Mouse (Mus musculus): ENCODE measurements around the gene Olfr1129. TPM values are rescaled to one million over a fixed set of nuclear protein-coding genes. Genes with fewer than 3 reads are reported as not detected.
"Not testable (repeated sequence)": the region's sequence is repeated elsewhere in the genome, so short reads cannot be mapped to it uniquely, and the experiment has no call there.

The Olfr1129 gene
- polyA plus RNA-seq (2014; fragmentation: Nextera tagmentation; extraction: Ambion mirVana) = not detected in 2 replicates

- not testable (repeated sequence) for H3K36me3 ChIP-seq (ENCODE audit: control insufficient read depth, insufficient read depth, low read length); H3K27me3 ChIP-seq (ENCODE audit: control insufficient read depth, insufficient read depth, low read length); H3K4me2 ChIP-seq (ENCODE audit: low read length); H3K4me3 ChIP-seq (replicated peaks; ENCODE audit: low read depth, low read length); DNase-seq; H3K9me3 ChIP-seq (ENCODE audit: control insufficient read depth, low read length); ATAC-seq (ENCODE audit: low FRiP score, low TSS enrichment); H3K27ac ChIP-seq (replicated peaks; ENCODE audit: low read depth, low read length); H3K9ac ChIP-seq (replicated peaks; ENCODE audit: low read length); H3K4me1 ChIP-seq (ENCODE audit: control insufficient read depth, insufficient read depth, low read length)
- WGBS = 75% methylated on average over 1 of the region's 1 CpGs
Measured at GRCm38 (mm10) chr2:87573602-87574001, at the start of gene Olfr1129. Gene Olfr1129, plus strand, starts transcription at chr2:87573902.

- peak overlapping the region; percentile 51 for H3K4me2 ChIP-seq (ENCODE audit: low read length)
- WGBS = 24% methylated on average over 38 of the region's 39 CpGs
- H3K27me3 ChIP-seq (ENCODE audit: control insufficient read depth, insufficient read depth, low read length); H3K9ac ChIP-seq (replicated peaks; ENCODE audit: low read length); H3K36me3 ChIP-seq (ENCODE audit: control insufficient read depth, insufficient read depth, low read length); H3K9me3 ChIP-seq (ENCODE audit: control insufficient read depth, low read length); H3K27ac ChIP-seq (replicated peaks; ENCODE audit: low read depth, low read length); H3K4me1 ChIP-seq (ENCODE audit: control insufficient read depth, insufficient read depth, low read length): not testable (repeated sequence)
- peak; percentile 64 for DNase-seq
- H3K4me3 ChIP-seq (replicated peaks; ENCODE audit: low read depth, low read length) = peak overlapping the region; percentile 27
- ATAC-seq (ENCODE audit: low FRiP score, low TSS enrichment) = peak; percentile 75; the same call in 1 of the 2 replicates
Measured at GRCm38 (mm10) chr2:87525899-87526616, 47.6 kb upstream of the Olfr1129 start.

- H3K27me3 ChIP-seq (ENCODE audit: control insufficient read depth, insufficient read depth, low read length) = no peaks in the 10 kb centered on the region
- H3K9me3 ChIP-seq (ENCODE audit: control insufficient read depth, low read length) = no peaks in the 10 kb centered on the region
- no peaks in the 10 kb centered on the region for H3K4me1 ChIP-seq (ENCODE audit: control insufficient read depth, insufficient read depth, low read length)
- DNase-seq = no peak
- H3K4me3 ChIP-seq (replicated peaks; ENCODE audit: low read depth, low read length) = no peak within 1 kb of the TSS
- no peak for ATAC-seq (ENCODE audit: low FRiP score, low TSS enrichment)
- H3K9ac ChIP-seq (replicated peaks; ENCODE audit: low read length) = no peak within 1 kb of the TSS
- H3K27ac ChIP-seq (replicated peaks; ENCODE audit: low read depth, low read length) = no peak within 1 kb of the TSS
- no peak within 1 kb of the TSS for H3K4me2 ChIP-seq (ENCODE audit: low read length)
- H3K36me3 ChIP-seq (ENCODE audit: control insufficient read depth, insufficient read depth, low read length) = no peaks in the 10 kb centered on the region
Measured at GRCm38 (mm10) chr2:87531496-87531895, 42.2 kb upstream of the Olfr1129 start, which contains the start of gene Olfr153. Gene Olfr153, plus strand, starts transcription at chr2:87531796.

DNA sequence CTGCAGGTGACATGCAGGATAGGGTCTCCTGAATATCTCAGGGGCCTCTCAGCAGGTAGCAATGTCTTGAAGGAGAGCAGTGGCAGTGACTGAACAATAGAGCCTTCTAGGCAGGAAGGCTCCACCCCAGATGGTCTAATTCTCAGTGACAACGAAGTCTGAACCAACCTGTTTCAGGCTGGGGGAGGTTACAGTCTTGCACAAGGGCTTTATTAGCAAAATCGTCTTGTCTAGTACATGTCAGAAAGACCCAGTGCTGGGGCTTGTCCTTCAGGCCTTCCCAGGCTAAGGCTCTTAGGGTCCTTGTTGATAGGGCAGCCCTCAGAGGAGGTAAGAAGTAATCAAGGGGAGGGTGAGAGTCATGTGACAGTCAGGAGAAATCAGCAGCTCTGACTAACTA, 38.9 kb upstream of the Olfr1129 start:
- H3K4me2 ChIP-seq (ENCODE audit: low read length) = no peak overlapping the region
- ATAC-seq (ENCODE audit: low FRiP score, low TSS enrichment) = no peak
- 68% methylated on average over 2 of the region's 2 CpGs for WGBS

DNA sequence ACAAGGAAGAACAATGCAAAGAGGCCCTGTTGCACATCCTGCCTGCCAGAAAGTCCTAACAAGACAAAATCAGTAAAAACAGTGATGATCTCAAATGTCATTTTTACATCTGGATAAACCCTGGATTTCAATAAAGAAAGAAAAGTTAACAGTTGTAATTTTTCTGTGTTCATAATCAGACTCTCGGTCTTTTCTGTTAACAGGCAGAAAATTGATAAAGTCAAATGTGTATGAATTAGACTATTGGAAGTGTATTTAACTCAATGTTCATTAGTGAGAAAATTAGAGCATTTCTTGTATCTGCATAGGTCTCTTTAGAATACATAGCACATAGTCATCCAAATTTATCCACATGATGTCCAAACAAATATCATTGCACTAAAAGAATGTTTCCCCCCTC, 28.3 kb upstream of the Olfr1129 start, which contains the start of gene Olfr1128:
Gene Olfr1128 (minus strand): TSS at position 101 of the 400 bp plus-strand sequence.
- Histone ChIP-seq H3K4me3 (replicated peaks; ENCODE audit: low read depth, low read length) (no peak within 1 kb of the TSS), H3K36me3 (ENCODE audit: control insufficient read depth, insufficient read depth, low read length) (no peaks in the 10 kb centered on the region), H3K9me3 (ENCODE audit: control insufficient read depth, low read length) (no peaks in the 10 kb centered on the region), H3K9ac (replicated peaks; ENCODE audit: low read length) (no peak within 1 kb of the TSS), H3K4me2 (ENCODE audit: low read length) (no peak within 1 kb of the TSS), H3K27ac (replicated peaks; ENCODE audit: low read depth, low read length) (no peak within 1 kb of the TSS), H3K4me1 (ENCODE audit: control insufficient read depth, insufficient read depth, low read length) (no peaks in the 10 kb centered on the region), H3K27me3 (ENCODE audit: control insufficient read depth, insufficient read depth, low read length) (no peaks in the 10 kb centered on the region)
- DNase-seq (no peak), ATAC-seq (ENCODE audit: low FRiP score, low TSS enrichment) (no peak)
- 85% methylated on average over 1 of the region's 1 CpGs for WGBS

More for the DNA sequence above, 38.9 kb upstream of the Olfr1129 start:
- H3K27ac ChIP-seq (replicated peaks; ENCODE audit: low read depth, low read length) = no peak overlapping the region
- no peaks in the 10 kb centered on the region for H3K4me1 ChIP-seq (ENCODE audit: control insufficient read depth, insufficient read depth, low read length)
- DNase-seq = no peak
- H3K36me3 ChIP-seq (ENCODE audit: control insufficient read depth, insufficient read depth, low read length) = no peaks in the 10 kb centered on the region
- no peak overlapping the region for H3K9ac ChIP-seq (replicated peaks; ENCODE audit: low read length)
- H3K9me3 ChIP-seq (ENCODE audit: control insufficient read depth, low read length) = no peaks in the 10 kb centered on the region
- no peak overlapping the region for H3K4me3 ChIP-seq (replicated peaks; ENCODE audit: low read depth, low read length)
- no peaks in the 10 kb centered on the region for H3K27me3 ChIP-seq (ENCODE audit: control insufficient read depth, insufficient read depth, low read length)

- not testable (repeated sequence) for H3K36me3 ChIP-seq (ENCODE audit: control insufficient read depth, insufficient read depth, low read length); H3K27ac ChIP-seq (replicated peaks; ENCODE audit: low read depth, low read length); ATAC-seq (ENCODE audit: low FRiP score, low TSS enrichment); H3K4me3 ChIP-seq (replicated peaks; ENCODE audit: low read depth, low read length); H3K27me3 ChIP-seq (ENCODE audit: control insufficient read depth, insufficient read depth, low read length); H3K9ac ChIP-seq (replicated peaks; ENCODE audit: low read length); H3K9me3 ChIP-seq (ENCODE audit: control insufficient read depth, low read length); H3K4me2 ChIP-seq (ENCODE audit: low read length); H3K4me1 ChIP-seq (ENCODE audit: control insufficient read depth, insufficient read depth, low read length); DNase-seq
Measured at GRCm38 (mm10) chr2:87605912-87606311, 32.2 kb downstream of the Olfr1129 start, which contains the start of gene Olfr1130. Gene Olfr1130, plus strand, starts transcription at chr2:87606212.

GRCm38 (mm10) chr2:87626804-87627203, 53.1 kb downstream of the Olfr1129 start, which contains the start of gene Olfr1131:
Gene Olfr1131, plus strand, starts transcription at chr2:87627104.
- no peak within 1 kb of the TSS for H3K9ac ChIP-seq (replicated peaks; ENCODE audit: low read length)
- H3K4me1 ChIP-seq (ENCODE audit: control insufficient read depth, insufficient read depth, low read length) = no peaks in the 10 kb centered on the region
- H3K27ac ChIP-seq (replicated peaks; ENCODE audit: low read depth, low read length) = no peak within 1 kb of the TSS
- H3K9me3 ChIP-seq (ENCODE audit: control insufficient read depth, low read length) = no peaks in the 10 kb centered on the region
- no peaks in the 10 kb centered on the region for H3K27me3 ChIP-seq (ENCODE audit: control insufficient read depth, insufficient read depth, low read length)
- DNase-seq (no peak), ATAC-seq (ENCODE audit: low FRiP score, low TSS enrichment) (no peak)
- no peak within 1 kb of the TSS for H3K4me2 ChIP-seq (ENCODE audit: low read length)
- 65% methylated on average over 3 of the region's 3 CpGs for WGBS
- H3K4me3 ChIP-seq (replicated peaks; ENCODE audit: low read depth, low read length) = no peak within 1 kb of the TSS
- H3K36me3 ChIP-seq (ENCODE audit: control insufficient read depth, insufficient read depth, low read length) = no peaks in the 10 kb centered on the region
